Mouse (Mus musculus): ENCODE results near the gene Scn10a. TPM values are rescaled to one million over a fixed set of nuclear protein-coding genes. Genes with fewer than 3 reads are reported as not detected.
A peak's percentile ranks its signal among the peaks of the same experiment; 100 is the strongest.

Scn10a gene
- total RNA-seq (2021), result under 1 TPM; 0.14 to 0.20 TPM
- long read RNA-seq, experiment 1, result 0 reads
- long read RNA-seq, experiment 2, result 0 reads

- intact Hi-C loops (cut with DNase I), result no loop called here
- no peak within 1 kb of the TSS for H3K4me3 ChIP-seq
These were observed at the start of gene Scn10a for GRCm38 (mm10) chr9:119719222-119719621. Gene Scn10a (minus strand): TSS chr9:119719322.

GRCm38 (mm10) chr9:119768585-119768984 lies 49.5 kb upstream of the Scn10a start:
- no peak overlapping the region for H3K27ac ChIP-seq
- peak; percentile 55 for TF ChIP-seq CTCF (IDR thresholded peaks at IDR 0.05)
- no peak overlapping the region for H3K4me3 ChIP-seq
- intact Hi-C loops (cut with DNase I), result no loop called here
- peak in 1 of 2 experiments; percentile 18 for DNase-seq (ENCODE audit: extremely low spot score in 1 of 2, low spot score in 2 of 2)

More at GRCm38 (mm10) chr9:119719222-119719621, at the start of gene Scn10a:
- no peak for DNase-seq (ENCODE audit: extremely low spot score in 1 of 2, low spot score in 2 of 2)
- H3K27ac ChIP-seq, result no peak within 1 kb of the TSS
- TF ChIP-seq CTCF (IDR thresholded peaks at IDR 0.05), result no peak

GRCm38 (mm10) chr9:119760226-119760625 lies 41.1 kb upstream of the Scn10a start:
- no peak; the same call in 1 of the 2 replicates for TF ChIP-seq CTCF (IDR thresholded peaks at IDR 0.05)
- intact Hi-C loops (cut with DNase I), result no loop called here
- no peak for DNase-seq (ENCODE audit: extremely low spot score in 1 of 2, low spot score in 2 of 2)

GRCm38 (mm10) chr9:119759457-119759856 lies 40.3 kb upstream of the Scn10a start:
- Histone ChIP-seq H3K27ac (no peak overlapping the region), H3K4me3 (no peak overlapping the region)
- TF ChIP-seq CTCF (IDR thresholded peaks at IDR 0.05), result no peak; the same call in none of the 2 replicates
- no peak for DNase-seq (ENCODE audit: extremely low spot score in 1 of 2, low spot score in 2 of 2)
- intact Hi-C loops (cut with DNase I), result no loop called here

More at GRCm38 (mm10) chr9:119760226-119760625, 41.1 kb upstream of the Scn10a start:
- Histone ChIP-seq H3K4me3 (no peak overlapping the region), H3K27ac (no peak overlapping the region)

GRCm38 (mm10) chr9:119751507-119751906 lies 32.4 kb upstream of the Scn10a start:
- intact Hi-C loops (cut with DNase I), result loop anchor here (1.0 to 5.0 kb wide), 5 partner anchors 44 to 291 kb away; no protein-coding TSS in a partner anchor
- no peak overlapping the region for H3K27ac ChIP-seq
- DNase-seq (ENCODE audit: extremely low spot score in 1 of 2, low spot score in 2 of 2), result peak in 1 of 2 experiments; percentile 16
- no peak overlapping the region for H3K4me3 ChIP-seq
- peak; percentile 73 for TF ChIP-seq CTCF (IDR thresholded peaks at IDR 0.05)

- intact Hi-C loops (cut with DNase I), result no loop called here
- H3K4me3 ChIP-seq, result no peak overlapping the region
- no peak for DNase-seq (ENCODE audit: extremely low spot score in 1 of 2, low spot score in 2 of 2)
These were observed 30.0 kb upstream of the Scn10a start for GRCm38 (mm10) chr9:119749112-119749511.

GRCm38 (mm10) chr9:119743900-119744299 lies 24.8 kb upstream of the Scn10a start:
- Histone ChIP-seq H3K27ac (no peak overlapping the region), H3K4me3 (no peak overlapping the region)
- intact Hi-C loops (cut with DNase I), result no loop called here
- TF ChIP-seq CTCF (IDR thresholded peaks at IDR 0.05), result no peak
- DNase-seq (ENCODE audit: extremely low spot score in 1 of 2, low spot score in 2 of 2), result no peak

More at GRCm38 (mm10) chr9:119749112-119749511, 30.0 kb upstream of the Scn10a start:
- TF ChIP-seq CTCF (IDR thresholded peaks at IDR 0.05), result no peak
- no peak overlapping the region for H3K27ac ChIP-seq

- Histone ChIP-seq H3K4me3 (no peak overlapping the region), H3K27ac (no peak overlapping the region)
- intact Hi-C loops (cut with DNase I), result no loop called here
- DNase-seq (ENCODE audit: extremely low spot score in 1 of 2, low spot score in 2 of 2), result no peak
- no peak for TF ChIP-seq CTCF (IDR thresholded peaks at IDR 0.05)
These were observed 24.2 kb upstream of the Scn10a start for GRCm38 (mm10) chr9:119743312-119743711.

- Histone ChIP-seq H3K27ac (no peak overlapping the region), H3K4me3 (no peak overlapping the region)
- DNase-seq (ENCODE audit: extremely low spot score in 1 of 2, low spot score in 2 of 2), result no peak
- TF ChIP-seq CTCF (IDR thresholded peaks at IDR 0.05), result no peak
- intact Hi-C loops (cut with DNase I), result no loop called here
These were observed 22.1 kb upstream of the Scn10a start for GRCm38 (mm10) chr9:119741101-119741786.

- H3K27ac ChIP-seq, result no peak overlapping the region
- TF ChIP-seq CTCF (IDR thresholded peaks at IDR 0.05), result no peak
- no peak overlapping the region for H3K4me3 ChIP-seq
- no peak for DNase-seq (ENCODE audit: extremely low spot score in 1 of 2, low spot score in 2 of 2)
- intact Hi-C loops (cut with DNase I), result no loop called here
These were observed 9.4 kb upstream of the Scn10a start for GRCm38 (mm10) chr9:119728412-119729097.

GRCm38 (mm10) chr9:119726990-119727389 lies 7.9 kb upstream of the Scn10a start:
- Histone ChIP-seq H3K27ac (no peak overlapping the region), H3K4me3 (no peak overlapping the region)
- intact Hi-C loops (cut with DNase I), result no loop called here
- DNase-seq (ENCODE audit: extremely low spot score in 1 of 2, low spot score in 2 of 2), result no peak
- TF ChIP-seq CTCF (IDR thresholded peaks at IDR 0.05), result no peak

- H3K27ac ChIP-seq, result no peak overlapping the region
- H3K4me3 ChIP-seq, result no peak overlapping the region
- intact Hi-C loops (cut with DNase I), result no loop called here
- DNase-seq (ENCODE audit: extremely low spot score in 1 of 2, low spot score in 2 of 2), result no peak
- no peak for TF ChIP-seq CTCF (IDR thresholded peaks at IDR 0.05)
These were observed 6.3 kb upstream of the Scn10a start for GRCm38 (mm10) chr9:119725293-119725862.
